Mouse (Mus musculus) limb, embryonic 15.5 days (tissue): ENCODE measurements at regions not wholly inside any gene's neighbourhood (a gene's known extent, or its start where the extent isn't known, plus 50 kb on each side); places are given as distances from the start of the nearest gene placed in this dataset.

Experiments
- ATAC-seq: fragments of 200-750 bp; cut with Nextera tagmentation; 2 replicates; pipeline ENCODE4 v1.8.0; 2017; ENCODE audit warnings: low read depth, moderate TSS enrichment; ENCODE audit not compliant: insufficient number of reproducible peaks, low FRiP score, low TSS enrichment
- H3K27ac ChIP-seq: fragments of 300-500 bp; sonication (generic); 2 replicates; pipeline ENCODE4 v1.5.1; 2015; ENCODE audit warnings: moderate library complexity, mild to moderate bottlenecking, inconsistent platforms
- H3K27me3 ChIP-seq: fragments of 300-500 bp; sonication (generic); 2 replicates; pipeline ENCODE4 v1.6.1; 2015; ENCODE audit warnings: inconsistent platforms
- H3K36me3 ChIP-seq: fragments of 300-500 bp; sonication (generic); 2 replicates; pipeline ENCODE4 v1.6.1; 2015; ENCODE audit warnings: inconsistent platforms
- H3K4me1 ChIP-seq: fragments of 300-500 bp; sonication (generic); 2 replicates; pipeline ENCODE4 v1.6.1; 2015; ENCODE audit warnings: inconsistent platforms
- H3K4me2 ChIP-seq: fragments of 300-500 bp; sonication (generic); 2 replicates; pipeline ENCODE4 v1.6.1; 2015; ENCODE audit warnings: mild to moderate bottlenecking, inconsistent platforms
- H3K4me3 ChIP-seq: fragments of 300-500 bp; sonication (generic); 2 replicates; pipeline ENCODE4 v1.5.1; 2015; ENCODE audit warnings: mild to moderate bottlenecking, inconsistent platforms
- H3K9ac ChIP-seq: fragments of 300-500 bp; sonication (generic); 2 replicates; pipeline ENCODE4 v1.6.1; 2015; ENCODE audit warnings: inconsistent platforms
- H3K9me3 ChIP-seq: fragments of 300-500 bp; sonication (generic); 2 replicates; pipeline ENCODE4 v1.6.1; 2016; ENCODE audit warnings: inconsistent platforms
- WGBS: fragments of 180-500 bp; shearing (Covaris S2); methylation state at CpG from one replicate; pipeline ENCODE4 v1.1.7; 2015; 5-methylcytosine and 5-hydroxymethylcytosine counted together

DNA sequence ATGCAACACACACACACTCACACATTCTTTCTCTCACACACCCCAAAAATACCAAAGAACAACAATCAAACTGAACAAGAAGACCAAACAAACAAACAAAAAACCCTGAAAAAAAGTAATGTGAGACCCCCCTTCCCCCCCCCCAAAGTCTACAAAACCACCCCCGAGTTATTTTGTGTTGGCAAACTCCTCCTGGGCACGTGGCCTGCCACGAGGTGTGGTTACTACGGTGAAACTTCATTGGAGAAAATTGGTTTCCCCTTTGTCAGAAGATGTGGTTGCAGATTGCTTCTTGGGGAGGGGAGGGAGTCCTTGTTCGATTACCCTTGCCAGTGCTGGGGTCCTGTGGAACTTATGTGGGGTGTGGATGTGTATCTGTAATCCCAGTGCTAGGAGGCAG is 82.3 kb upstream of the S1pr3 start:
- Histone ChIP-seq H3K4me2 (no peak overlapping the region), H3K9ac (no peak overlapping the region), H3K27me3 (no peaks in the 10 kb centered on the region), H3K36me3 (no peaks in the 10 kb centered on the region), H3K4me3 (no peak overlapping the region), H3K27ac (no peak overlapping the region), H3K9me3 (no peaks in the 10 kb centered on the region), H3K4me1 (peaks cover 24% of the 10 kb centered on the region)
- WGBS, result 36% methylated on average over 5 of the region's 5 CpGs
- no peak for ATAC-seq

DNA sequence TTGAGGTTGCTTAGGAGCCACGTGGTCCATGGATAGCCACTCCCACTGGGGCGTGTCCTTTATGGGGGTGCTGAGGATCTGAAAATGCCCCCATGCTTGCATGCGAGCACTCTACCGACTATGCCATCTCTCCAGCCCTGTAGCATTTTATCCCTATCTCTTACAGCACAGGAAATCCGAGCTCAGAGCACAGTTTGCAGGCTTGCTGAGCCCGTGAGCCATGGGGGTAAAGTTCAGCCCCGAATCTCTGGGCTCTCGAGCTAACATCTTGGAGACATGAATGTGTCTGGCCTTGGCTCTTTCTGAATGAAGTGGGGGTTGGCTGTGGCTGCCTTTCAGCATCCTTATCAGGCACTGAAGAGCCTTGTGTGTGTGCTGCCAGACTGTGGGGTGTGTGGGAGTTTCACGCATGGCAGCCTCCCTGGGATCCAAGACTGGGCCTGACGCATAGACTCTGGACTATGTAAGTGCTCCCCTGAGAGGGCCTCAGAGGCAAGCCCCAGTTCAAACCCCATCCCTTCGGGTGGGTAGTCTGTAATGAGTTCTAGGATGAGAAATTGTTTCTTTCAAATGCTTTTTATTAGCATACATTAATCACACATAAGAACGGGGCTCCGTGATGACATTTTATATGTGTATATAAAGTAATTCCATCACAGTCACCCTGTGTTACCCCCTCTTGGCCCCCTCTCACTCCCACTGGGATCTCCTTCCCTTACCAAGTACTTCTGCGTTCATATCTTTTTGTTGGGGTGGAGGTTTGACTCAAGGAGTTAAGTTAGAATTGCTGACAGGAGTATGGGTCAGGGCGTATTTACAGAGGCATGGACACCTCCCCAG is 80.1 kb upstream of the S1pr3 start:
- no peak overlapping the region for H3K9ac ChIP-seq
- 0 out of 2 replicates have a peak, but pooled peaks have one; percentile 20 for ATAC-seq
- WGBS, result 35% methylated on average over 15 of the region's 15 CpGs
- H3K4me2 ChIP-seq, result no peak overlapping the region
- no peaks in the 10 kb centered on the region for H3K27me3 ChIP-seq
- H3K36me3 ChIP-seq, result no peaks in the 10 kb centered on the region
- H3K27ac ChIP-seq, result peak overlapping the region; percentile 11; the same call in 1 of the 2 replicates
- no peaks in the 10 kb centered on the region for H3K9me3 ChIP-seq
- peaks cover 38% of the 10 kb centered on the region for H3K4me1 ChIP-seq
- no peak overlapping the region for H3K4me3 ChIP-seq

DNA sequence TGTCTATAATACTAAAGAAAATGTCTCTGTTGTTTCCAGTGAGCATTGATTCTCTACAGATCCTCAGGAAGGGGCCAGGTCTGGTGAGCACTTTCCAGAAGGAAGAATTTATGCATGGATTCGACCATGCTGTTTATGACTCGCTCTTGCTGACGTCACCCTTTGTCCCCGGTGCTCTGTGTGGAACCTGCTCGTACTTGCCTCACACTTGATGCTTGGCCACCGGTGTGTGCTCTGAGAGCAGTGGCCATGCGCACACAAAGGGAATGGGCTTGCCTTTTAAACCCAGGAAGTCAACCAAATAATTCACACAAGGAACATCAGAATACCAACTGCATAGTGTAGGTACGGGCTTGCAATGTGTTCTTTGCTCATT is 79.5 kb upstream of the S1pr3 start:
- H3K4me3 ChIP-seq, result no peak overlapping the region
- no peak overlapping the region for H3K9ac ChIP-seq
- no peaks in the 10 kb centered on the region for H3K36me3 ChIP-seq
- H3K27ac ChIP-seq, result no peak overlapping the region; the same call in 1 of the 2 replicates
- H3K4me1 ChIP-seq, result peaks cover 40% of the 10 kb centered on the region
- no peak for ATAC-seq
- H3K4me2 ChIP-seq, result no peak overlapping the region
- no peaks in the 10 kb centered on the region for H3K9me3 ChIP-seq
- WGBS, result 42% methylated on average over 8 of the region's 8 CpGs
- H3K27me3 ChIP-seq, result no peaks in the 10 kb centered on the region

DNA sequence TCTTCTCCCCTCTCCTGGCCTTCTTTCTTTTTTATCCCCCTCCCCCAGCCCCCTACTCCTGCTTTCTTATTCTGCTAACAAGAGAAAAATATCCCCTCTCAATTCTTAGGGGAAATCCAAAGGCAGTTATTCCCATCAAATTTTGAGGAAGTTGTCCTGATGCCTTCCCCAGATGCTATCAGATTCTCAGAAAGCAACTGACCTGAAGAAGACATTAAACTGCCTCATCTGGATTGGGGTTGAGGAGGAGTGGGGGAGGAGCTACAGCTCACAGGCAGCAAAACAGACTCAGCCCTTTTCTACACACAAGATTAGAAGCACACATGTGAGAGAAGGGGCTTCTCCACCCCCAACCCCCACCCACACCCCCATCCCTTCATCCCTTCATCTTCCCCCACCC is 78.7 kb upstream of the S1pr3 start:
- Histone ChIP-seq H3K4me1 (peaks cover 40% of the 10 kb centered on the region), H3K4me2 (no peak overlapping the region), H3K27me3 (no peaks in the 10 kb centered on the region), H3K9me3 (no peaks in the 10 kb centered on the region), H3K36me3 (no peaks in the 10 kb centered on the region), H3K9ac (no peak overlapping the region), H3K4me3 (no peak overlapping the region), H3K27ac (no peak overlapping the region)
- ATAC-seq, result no peak

DNA sequence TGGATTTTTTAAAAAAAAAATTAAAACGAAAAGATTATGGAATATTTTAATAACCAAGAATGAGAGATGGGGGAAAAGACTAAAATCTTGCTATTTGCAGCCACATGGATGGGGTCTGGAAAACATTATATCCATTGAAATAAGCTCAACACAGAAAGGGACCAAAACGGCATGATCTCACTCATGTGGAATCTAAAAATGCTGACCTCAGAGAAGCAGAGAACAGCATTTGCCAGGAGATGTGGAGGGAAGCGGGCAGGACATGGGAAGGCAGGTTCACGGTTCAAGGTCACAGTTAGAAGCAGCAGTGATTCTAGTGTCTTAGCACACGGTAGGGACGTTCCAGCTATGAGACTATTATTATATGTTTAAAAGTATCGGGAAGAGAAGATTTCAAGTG is 76.2 kb upstream of the S1pr3 start:
- Histone ChIP-seq H3K4me2 (no peak overlapping the region), H3K9me3 (no peaks in the 10 kb centered on the region), H3K4me3 (no peak overlapping the region), H3K36me3 (no peaks in the 10 kb centered on the region), H3K4me1 (peaks cover 34% of the 10 kb centered on the region), H3K27me3 (no peaks in the 10 kb centered on the region), H3K9ac (no peak overlapping the region), H3K27ac (peak overlapping the region; percentile 79)
- WGBS, result 33% methylated on average over 7 of the region's 7 CpGs
- 0 out of 2 replicates have a peak, but pooled peaks have one; percentile 52 for ATAC-seq

DNA sequence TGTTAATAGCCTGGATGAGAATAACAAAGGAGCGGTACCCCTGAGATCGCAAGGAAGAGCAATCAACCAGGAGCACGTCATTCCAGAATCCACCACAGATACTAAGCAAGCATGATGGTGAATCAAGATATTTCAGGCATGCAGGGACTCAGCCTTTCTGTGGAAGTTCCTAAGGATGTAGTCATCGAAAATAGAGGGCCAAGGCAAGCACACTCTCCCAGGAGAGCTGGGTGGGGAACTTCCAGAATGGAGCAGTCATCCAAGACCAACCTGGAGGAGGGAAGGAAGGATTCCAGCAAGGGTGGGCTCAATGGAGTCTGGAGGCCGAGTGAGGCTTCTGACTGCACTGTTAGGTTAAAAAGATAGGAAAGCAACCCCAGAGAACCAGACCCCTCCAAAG is 75.0 kb upstream of the S1pr3 start:
- Histone ChIP-seq H3K9ac (no peak overlapping the region), H3K27me3 (no peaks in the 10 kb centered on the region), H3K4me3 (no peak overlapping the region), H3K9me3 (no peaks in the 10 kb centered on the region), H3K4me2 (no peak overlapping the region), H3K36me3 (no peaks in the 10 kb centered on the region), H3K27ac (no peak overlapping the region), H3K4me1 (peaks cover 25% of the 10 kb centered on the region)
- no peak for ATAC-seq
- WGBS, result 82% methylated on average over 5 of the region's 5 CpGs

DNA sequence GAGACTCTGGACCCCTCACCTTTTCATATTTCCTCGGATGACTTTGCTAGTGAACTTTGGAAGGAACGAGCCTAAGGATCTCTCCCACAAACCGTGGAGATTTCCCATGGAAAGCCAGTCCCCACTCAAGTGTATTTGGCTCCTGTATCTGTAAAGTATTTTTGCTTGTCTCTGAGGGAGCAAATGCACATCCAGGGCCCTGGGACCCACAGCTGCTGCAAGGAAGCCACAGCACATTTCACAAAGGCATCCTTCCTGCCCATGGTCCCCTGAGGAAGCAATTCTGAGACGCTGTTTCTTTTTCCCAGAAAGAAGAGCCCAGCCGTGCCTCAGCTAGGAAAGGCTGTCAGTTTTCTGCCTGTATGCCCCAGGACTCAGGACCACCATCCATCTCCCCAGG is 71.7 kb upstream of the S1pr3 start:
- no peak for ATAC-seq
- 65% methylated on average over 5 of the region's 5 CpGs for WGBS
- Histone ChIP-seq H3K4me2 (no peak overlapping the region), H3K9ac (no peak overlapping the region), H3K4me3 (no peak overlapping the region), H3K9me3 (no peaks in the 10 kb centered on the region), H3K4me1 (peaks cover 11% of the 10 kb centered on the region), H3K27me3 (no peaks in the 10 kb centered on the region), H3K36me3 (no peaks in the 10 kb centered on the region), H3K27ac (no peak overlapping the region)

DNA sequence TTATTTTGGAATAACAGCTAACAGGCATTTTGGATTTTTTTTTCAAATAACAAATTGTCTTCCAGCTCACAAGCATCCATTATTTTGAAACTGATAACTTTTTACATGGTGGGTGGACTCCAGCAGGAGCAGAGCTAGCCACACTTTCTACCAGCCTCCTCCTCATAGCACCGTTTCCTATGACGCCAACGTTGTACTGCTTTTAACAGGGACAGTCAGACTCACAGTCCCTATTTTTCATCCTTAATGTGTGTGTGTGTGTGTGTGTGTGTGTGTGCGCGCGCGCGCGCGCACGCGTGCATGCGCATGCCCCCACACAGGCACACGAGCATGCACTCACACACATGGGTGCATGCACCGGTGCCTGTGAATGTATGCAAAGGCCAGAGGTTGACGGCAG is 70.5 kb upstream of the S1pr3 start:
- ATAC-seq, result no peak
- Histone ChIP-seq H3K4me1 (0 out of 2 replicates have a peak, but pooled peaks cover 2% of the 10 kb centered on the region), H3K27ac (no peak overlapping the region), H3K9me3 (no peaks in the 10 kb centered on the region), H3K4me2 (no peak overlapping the region), H3K27me3 (no peaks in the 10 kb centered on the region), H3K9ac (no peak overlapping the region), H3K36me3 (no peaks in the 10 kb centered on the region), H3K4me3 (no peak overlapping the region)
- 94% methylated on average over 16 of the region's 16 CpGs for WGBS

DNA sequence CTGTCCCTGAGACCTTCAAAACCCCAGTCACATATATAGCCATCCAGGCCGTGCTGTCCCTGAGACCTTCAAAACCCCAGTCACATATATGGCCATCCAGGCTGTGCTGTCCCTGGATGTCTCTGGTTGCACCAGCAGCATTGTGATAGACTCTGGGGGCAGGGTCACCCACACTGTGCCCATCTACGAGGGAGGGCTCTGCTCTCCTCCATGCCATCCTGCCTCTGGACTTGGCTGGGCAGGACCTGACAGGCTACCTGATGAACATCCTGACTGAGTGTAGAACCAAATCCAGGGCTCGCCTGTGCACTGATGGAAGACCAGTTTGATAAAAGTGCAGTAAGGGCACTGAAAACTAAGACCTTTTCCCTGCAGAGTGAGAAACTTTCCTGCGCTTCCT is 63.1 kb upstream of the S1pr3 start:
- peaks cover 14% of the 10 kb centered on the region for H3K4me1 ChIP-seq
- H3K9ac ChIP-seq, result no peak overlapping the region
- H3K27me3 ChIP-seq, result no peaks in the 10 kb centered on the region
- 81% methylated on average over 4 of the region's 4 CpGs for WGBS
- no peak overlapping the region for H3K4me3 ChIP-seq
- H3K9me3 ChIP-seq, result no peaks in the 10 kb centered on the region
- H3K36me3 ChIP-seq, result no peaks in the 10 kb centered on the region
- no peak overlapping the region for H3K4me2 ChIP-seq
- no peak for ATAC-seq
- H3K27ac ChIP-seq, result peak overlapping the region; percentile 78

DNA sequence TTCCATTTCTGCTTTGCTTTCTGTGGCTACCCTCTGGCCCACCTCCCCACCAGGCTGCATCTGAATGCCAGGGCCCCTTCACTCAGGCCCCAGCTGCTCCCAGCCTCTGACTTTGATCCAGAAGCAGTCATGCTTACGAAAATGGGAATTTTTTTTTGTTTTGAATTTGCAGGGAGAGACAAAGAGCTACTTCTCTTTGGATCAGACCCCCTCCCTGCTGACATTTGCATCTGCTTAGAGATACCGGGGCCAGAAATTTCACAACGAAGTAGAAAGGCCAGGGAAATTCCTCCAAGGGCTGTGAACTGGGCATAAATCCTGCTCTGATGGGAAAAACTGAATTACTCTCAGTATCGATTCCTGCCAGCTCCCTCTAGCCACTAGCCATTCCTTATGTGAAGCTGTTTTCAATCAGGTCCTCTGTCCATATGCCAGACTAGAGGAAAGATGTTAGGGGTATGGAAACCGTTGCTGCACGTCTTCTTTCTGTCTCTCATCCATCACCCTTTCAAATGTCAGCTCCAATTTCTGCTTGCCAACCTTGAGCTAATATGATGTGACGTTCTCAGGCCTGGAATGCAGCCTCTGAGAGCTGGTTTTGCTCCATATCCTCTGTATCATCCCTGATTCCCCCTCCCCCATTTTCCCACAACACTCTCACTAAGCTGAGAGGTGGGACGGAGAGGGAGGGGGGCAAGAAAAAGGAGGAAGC is 62.4 kb upstream of the S1pr3 start:
- Histone ChIP-seq H3K27me3 (no peaks in the 10 kb centered on the region), H3K4me3 (no peak overlapping the region), H3K9me3 (no peaks in the 10 kb centered on the region), H3K4me1 (peaks cover 14% of the 10 kb centered on the region), H3K9ac (no peak overlapping the region), H3K27ac (peak overlapping the region; percentile 78), H3K4me2 (no peak overlapping the region), H3K36me3 (no peaks in the 10 kb centered on the region)
- peak; percentile 44; the same call in 1 of the 2 replicates for ATAC-seq
- 21% methylated on average over 8 of the region's 8 CpGs for WGBS

DNA sequence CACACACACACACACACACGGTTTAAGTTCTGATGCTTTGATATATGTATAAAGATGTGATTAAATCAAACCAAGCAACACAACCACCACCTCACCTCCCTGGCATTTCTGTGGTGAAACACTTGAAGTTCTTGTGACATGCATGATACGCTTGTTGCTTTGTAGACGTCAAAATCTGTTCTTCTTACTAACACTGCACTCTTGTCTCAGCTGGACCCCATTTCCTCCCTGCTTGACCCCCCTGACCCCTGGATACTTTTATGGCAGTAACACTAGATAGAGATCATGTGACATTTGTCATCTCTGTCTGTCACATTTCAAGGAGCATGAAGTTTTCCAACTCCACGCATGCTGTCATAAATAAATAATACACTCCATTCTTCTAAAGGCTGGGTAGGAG is 59.7 kb upstream of the S1pr3 start:
- ATAC-seq, result no peak
- no peak overlapping the region for H3K27ac ChIP-seq
- 57% methylated on average over 4 of the region's 4 CpGs for WGBS
- H3K4me2 ChIP-seq, result no peak overlapping the region
- H3K9me3 ChIP-seq, result no peaks in the 10 kb centered on the region
- H3K4me3 ChIP-seq, result no peak overlapping the region
- H3K36me3 ChIP-seq, result no peaks in the 10 kb centered on the region
- H3K27me3 ChIP-seq, result no peaks in the 10 kb centered on the region
- H3K9ac ChIP-seq, result no peak overlapping the region
- peaks cover 14% of the 10 kb centered on the region for H3K4me1 ChIP-seq

DNA sequence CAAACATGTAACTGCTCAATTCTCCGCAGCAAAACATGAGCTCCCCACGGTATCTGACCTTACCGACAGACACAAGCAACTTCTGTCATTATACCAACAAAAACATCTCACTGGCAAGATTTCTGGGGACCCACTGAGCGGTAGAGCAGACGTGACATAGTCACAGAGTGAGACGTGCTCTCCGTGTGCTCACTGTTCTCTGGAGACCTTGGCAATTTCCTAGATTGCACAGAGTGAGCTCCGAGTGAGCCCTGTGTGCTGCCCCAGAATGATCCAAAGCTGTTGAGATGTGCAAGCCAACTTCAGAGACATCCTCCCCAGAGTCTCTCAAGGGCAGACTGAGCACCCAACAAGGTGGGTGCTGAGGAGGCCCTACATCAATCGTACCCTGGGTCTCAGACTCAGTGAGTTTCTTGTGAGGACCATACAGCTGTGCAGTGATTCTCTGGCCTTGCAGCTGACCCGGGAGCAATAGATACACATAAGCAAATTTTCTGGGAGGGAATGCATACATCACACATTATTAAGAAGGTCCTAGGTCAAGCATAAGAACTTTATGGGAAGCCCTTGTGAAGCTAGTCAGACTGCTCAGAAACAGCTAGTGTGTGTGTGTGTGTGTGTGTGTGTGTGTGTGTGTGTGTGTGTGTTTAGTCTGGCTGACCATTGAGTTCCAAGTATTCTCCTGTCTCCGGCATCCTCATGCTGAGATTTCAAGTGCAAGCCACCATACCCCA is 58.5 kb upstream of the S1pr3 start:
- ATAC-seq, result no peak
- H3K4me3 ChIP-seq, result no peak overlapping the region

More for the DNA sequence above, 58.5 kb upstream of the S1pr3 start:
- Histone ChIP-seq H3K9ac (no peak overlapping the region), H3K4me1 (peaks cover 14% of the 10 kb centered on the region), H3K27me3 (no peaks in the 10 kb centered on the region), H3K4me2 (no peak overlapping the region), H3K27ac (no peak overlapping the region), H3K36me3 (no peaks in the 10 kb centered on the region), H3K9me3 (no peaks in the 10 kb centered on the region)
- 68% methylated on average over 11 of the region's 11 CpGs for WGBS
